Mouse (Mus musculus) liver, embryonic 11.5 days (tissue): Measurements from ENCODE around the gene Nfs1. TPM values are rescaled to one million over a fixed set of nuclear protein-coding genes. Genes with fewer than 3 reads are reported as not detected.
"Not testable (repeated sequence)": the region's sequence is repeated elsewhere in the genome, so short reads cannot be mapped to it uniquely, and the experiment has no call there.

ENCODE experiments used
- ATAC-seq: fragments of 200-750 bp; cut with Nextera tagmentation; replicated peaks from 2 replicates; pipeline ENCODE4 v1.8.0; 2017; ENCODE audit warnings: moderate number of reproducible peaks, mild to moderate bottlenecking, moderate TSS enrichment, moderate library complexity; ENCODE audit not compliant: low FRiP score
- DNase-seq: peaks from one replicate; pipeline ENCODE4 v3.0.0-alpha.2; 2017; ENCODE audit warnings: low spot score
- H3K27ac ChIP-seq: fragments of 300-500 bp; sonication (generic); 2 replicates; pipeline ENCODE4 v1.5.1; 2014; ENCODE audit warnings: mild to moderate bottlenecking, low read depth, low read length, control low read depth
- H3K27me3 ChIP-seq: fragments of 300-500 bp; sonication (generic); replicated peaks from 2 replicates; pipeline ENCODE4 v1.6.1; 2014; ENCODE audit warnings: low read length, mixed read lengths; ENCODE audit not compliant: control insufficient read depth, insufficient read depth
- H3K36me3 ChIP-seq: fragments of 300-500 bp; sonication (generic); 2 replicates; pipeline ENCODE4 v1.6.1; 2014; ENCODE audit warnings: mild to moderate bottlenecking, low read length, moderate library complexity, mixed read lengths; ENCODE audit not compliant: control insufficient read depth, insufficient read depth
- H3K4me1 ChIP-seq: fragments of 300-500 bp; sonication (generic); replicated peaks from 2 replicates; pipeline ENCODE4 v1.6.1; 2014; ENCODE audit warnings: low read length, mixed read lengths; ENCODE audit not compliant: control insufficient read depth, insufficient read depth
- H3K4me2 ChIP-seq: fragments of 300-500 bp; sonication (generic); 2 replicates; pipeline ENCODE4 v1.6.1; 2014; ENCODE audit warnings: mild to moderate bottlenecking, control low read depth, moderate library complexity
- H3K4me3 ChIP-seq: fragments of 300-500 bp; sonication (generic); 2 replicates; pipeline ENCODE4 v1.5.1; 2014; ENCODE audit warnings: low read depth, low read length, control low read depth
- H3K9ac ChIP-seq: fragments of 300-500 bp; sonication (generic); 2 replicates; pipeline ENCODE4 v1.6.1; 2014; ENCODE audit warnings: low read depth, low read length, control low read depth
- H3K9me3 ChIP-seq: fragments of 300-500 bp; sonication (generic); 2 replicates; pipeline ENCODE4 v1.6.1; 2016; ENCODE audit warnings: low read length, inconsistent platforms, mixed read lengths; ENCODE audit not compliant: control insufficient read depth
- WGBS: fragments of 180-500 bp; shearing (Covaris S2); extraction: QIAGEN DNeasy Blood & Tissue Kit; methylation state at CpG from one replicate; pipeline ENCODE4 v1.1.7; 2014; 5-methylcytosine and 5-hydroxymethylcytosine counted together
- polyA plus RNA-seq: library from polyadenylated mRNA; unstranded; fragments of >200 nt; fragmentation: Nextera tagmentation; extraction: Ambion mirVana; gene quantifications from 2 replicates; pipeline ENCODE4 v1.2.1, GENCODE M21; 2014

The Nfs1 gene
- polyA plus RNA-seq, 1 experiment from 2014 or later = 87.5 TPM

DNA sequence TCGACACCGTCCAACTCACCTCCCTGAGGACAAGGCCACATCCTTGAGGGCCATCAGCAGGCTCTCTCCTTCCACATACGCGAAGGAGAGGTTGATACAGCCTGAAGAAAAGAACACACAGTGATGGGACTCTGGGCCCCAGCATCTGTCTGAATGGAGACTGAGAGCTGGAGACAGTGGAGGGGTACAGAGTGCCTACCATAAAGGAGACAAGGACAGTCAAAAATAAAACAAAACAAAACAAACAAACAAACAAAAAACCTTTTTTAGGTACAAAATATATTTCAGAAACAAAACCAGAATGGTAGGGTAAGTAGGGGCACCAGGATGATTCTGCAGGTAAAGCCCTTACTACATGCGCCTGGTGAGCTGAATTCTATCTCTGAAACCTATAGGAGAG, 17.0 kb downstream of the Nfs1 start, which contains the start of gene Gm28036:
TSS of gene Gm28036 (minus strand) at position 101 of the 400 bp plus-strand sequence.
- Histone ChIP-seq H3K4me2 (no peak within 1 kb of the TSS), H3K4me1 (no peaks in the 10 kb centered on the region), H3K36me3 (peaks cover 20% of the 10 kb centered on the region), H3K4me3 (no peak within 1 kb of the TSS), H3K27me3 (no peaks in the 10 kb centered on the region), H3K9ac (no peak within 1 kb of the TSS), H3K9me3 (no peaks in the 10 kb centered on the region), H3K27ac (no peak within 1 kb of the TSS)
- 92% methylated on average over 5 of the region's 5 CpGs for WGBS
- no peak for ATAC-seq
- DNase-seq = no peak

DNA sequence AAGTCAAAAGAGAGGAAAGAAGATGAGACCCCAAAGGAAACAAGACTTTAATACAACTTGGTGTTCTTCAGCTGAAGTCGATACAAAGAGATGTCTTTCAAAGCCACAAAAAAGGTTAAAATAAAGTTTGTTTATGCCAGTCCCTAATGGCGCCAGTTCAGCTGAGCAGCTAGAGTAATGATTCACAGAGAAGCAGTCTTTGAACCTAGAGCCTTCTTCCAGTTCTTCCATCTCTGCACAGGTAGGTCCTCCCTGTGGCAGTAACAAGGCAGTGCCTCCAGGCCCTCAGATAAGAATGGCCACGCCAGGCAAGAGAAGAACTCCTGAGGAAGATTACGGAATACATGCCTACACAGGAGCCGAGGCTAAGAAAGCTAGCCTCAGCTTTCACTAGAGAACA, 20.3 kb downstream of the Nfs1 start:
- Histone ChIP-seq H3K4me3 (no peak overlapping the region), H3K4me2 (no peak overlapping the region), H3K9ac (no peak overlapping the region), H3K36me3 (peaks cover 15% of the 10 kb centered on the region; the same call in 1 of the 2 replicates), H3K4me1 (no peaks in the 10 kb centered on the region), H3K9me3 (no peaks in the 10 kb centered on the region), H3K27ac (no peak overlapping the region), H3K27me3 (no peaks in the 10 kb centered on the region)
- ATAC-seq (no peak), DNase-seq (no peak)
- 91% methylated on average over 5 of the region's 5 CpGs for WGBS

DNA sequence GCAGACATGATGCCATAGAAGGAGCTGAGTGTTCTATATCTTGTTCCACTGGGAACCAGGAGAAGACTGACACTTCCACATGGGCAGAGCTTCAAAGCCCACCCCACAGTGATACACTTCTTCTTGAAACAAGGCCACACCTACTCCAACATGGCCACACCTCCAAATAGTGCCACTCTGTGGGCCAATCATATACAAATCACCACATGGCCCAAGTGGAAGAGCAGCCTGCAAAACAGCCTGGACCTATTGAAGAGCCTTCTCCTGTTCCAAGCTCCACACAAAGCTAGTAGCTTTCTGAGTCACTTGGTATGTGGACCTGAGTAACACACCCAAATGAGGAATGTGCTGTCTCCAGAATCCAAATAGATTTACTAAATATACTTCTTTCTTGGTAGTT, 24.4 kb downstream of the Nfs1 start:
- no peaks in the 10 kb centered on the region for H3K27me3 ChIP-seq
- DNase-seq = no peak
- H3K4me3 ChIP-seq = no peak overlapping the region
- H3K4me1 ChIP-seq = no peaks in the 10 kb centered on the region
- peaks cover 6% of the 10 kb centered on the region; the same call in 1 of the 2 replicates for H3K36me3 ChIP-seq
- H3K9me3 ChIP-seq = no peaks in the 10 kb centered on the region
- H3K9ac ChIP-seq = no peak overlapping the region
- no peak for ATAC-seq
- no peak overlapping the region for H3K27ac ChIP-seq
- no peak overlapping the region for H3K4me2 ChIP-seq

DNA sequence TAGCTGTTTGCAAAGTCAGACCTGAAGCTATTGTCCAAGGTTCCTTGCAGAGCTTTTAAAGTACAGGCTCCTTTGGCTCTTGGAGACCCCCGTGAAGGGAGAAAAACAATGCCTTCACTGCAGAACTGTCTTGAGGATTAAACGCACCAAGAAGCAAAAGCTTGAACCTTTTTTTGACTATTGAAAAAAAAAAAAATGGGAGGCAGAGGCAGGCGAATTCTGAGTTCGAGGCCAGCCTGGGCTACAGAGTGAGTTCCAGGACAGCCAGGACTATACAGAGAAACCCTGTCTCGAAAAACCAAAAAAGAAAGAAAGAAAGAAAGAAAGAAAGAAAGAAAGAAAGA, 31.9 kb downstream of the Nfs1 start:
- H3K9me3 ChIP-seq, DNase-seq, H3K27me3 ChIP-seq, H3K36me3 ChIP-seq, ATAC-seq: not testable (repeated sequence)
- Histone ChIP-seq H3K4me3 (peak overlapping the region; percentile 88), H3K4me1 (peaks cover 15% of the 10 kb centered on the region), H3K4me2 (peak overlapping the region; percentile 86), H3K27ac (peak overlapping the region; percentile 87), H3K9ac (peak overlapping the region; percentile 86)
- 19% methylated on average over 5 of the region's 5 CpGs for WGBS

DNA sequence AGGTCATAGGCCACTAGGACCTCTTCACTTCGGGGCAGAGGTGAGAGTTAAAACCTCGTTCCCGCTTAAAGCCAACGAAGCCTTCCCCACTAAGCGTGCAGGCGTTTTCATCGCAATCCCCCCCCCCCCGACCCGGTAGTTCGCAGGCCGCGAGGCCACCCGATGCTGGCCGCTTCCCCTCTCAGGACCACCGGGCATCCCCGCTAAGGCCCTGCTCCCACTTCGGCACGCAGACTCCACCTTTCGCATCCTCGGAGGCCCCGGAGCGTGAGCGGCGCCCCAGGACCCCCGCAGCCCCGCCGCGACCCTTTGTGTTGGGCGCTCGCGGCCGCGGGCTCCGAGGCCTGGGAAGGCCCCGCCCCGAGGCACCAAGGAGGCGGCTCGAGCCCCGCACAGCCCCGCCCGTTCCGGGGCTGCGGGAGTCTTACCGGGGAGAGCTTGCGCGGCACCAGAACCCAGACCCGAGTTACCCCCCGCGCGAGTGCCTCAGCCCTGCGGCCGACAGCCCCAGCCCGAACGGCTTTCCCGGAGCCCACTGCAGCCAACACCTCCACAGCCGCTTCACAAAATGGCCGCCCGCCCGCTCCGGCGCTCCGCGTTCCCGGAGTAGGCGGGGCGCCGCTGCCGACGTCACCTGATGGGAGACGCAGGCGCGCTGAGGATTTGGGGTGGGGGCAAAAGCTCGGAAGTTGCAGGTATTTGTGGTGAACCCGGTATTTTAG, 32.5 kb downstream of the Nfs1 start, which contains the start of the genes Cpne1 and Rbm12:
TSS of gene Cpne1 (minus strand) at position 608 of the 722 bp plus-strand sequence.
TSS of gene Rbm12 (minus strand) at position 621 of the 722 bp plus-strand sequence.
- Histone ChIP-seq H3K27me3 (no peaks in the 10 kb centered on the region), H3K9ac (peak within 1 kb of the TSS; percentile 86), H3K4me3 (peak within 1 kb of the TSS; percentile 88), H3K27ac (peak within 1 kb of the TSS; percentile 87), H3K36me3 (no peaks in the 10 kb centered on the region), H3K4me2 (peak within 1 kb of the TSS; percentile 86), H3K4me1 (peaks cover 15% of the 10 kb centered on the region), H3K9me3 (no peaks in the 10 kb centered on the region)
- peak; percentile 96 for DNase-seq
- peak; percentile 90 for ATAC-seq
- under 1% methylated on average over 74 of the region's 74 CpGs for WGBS

DNA sequence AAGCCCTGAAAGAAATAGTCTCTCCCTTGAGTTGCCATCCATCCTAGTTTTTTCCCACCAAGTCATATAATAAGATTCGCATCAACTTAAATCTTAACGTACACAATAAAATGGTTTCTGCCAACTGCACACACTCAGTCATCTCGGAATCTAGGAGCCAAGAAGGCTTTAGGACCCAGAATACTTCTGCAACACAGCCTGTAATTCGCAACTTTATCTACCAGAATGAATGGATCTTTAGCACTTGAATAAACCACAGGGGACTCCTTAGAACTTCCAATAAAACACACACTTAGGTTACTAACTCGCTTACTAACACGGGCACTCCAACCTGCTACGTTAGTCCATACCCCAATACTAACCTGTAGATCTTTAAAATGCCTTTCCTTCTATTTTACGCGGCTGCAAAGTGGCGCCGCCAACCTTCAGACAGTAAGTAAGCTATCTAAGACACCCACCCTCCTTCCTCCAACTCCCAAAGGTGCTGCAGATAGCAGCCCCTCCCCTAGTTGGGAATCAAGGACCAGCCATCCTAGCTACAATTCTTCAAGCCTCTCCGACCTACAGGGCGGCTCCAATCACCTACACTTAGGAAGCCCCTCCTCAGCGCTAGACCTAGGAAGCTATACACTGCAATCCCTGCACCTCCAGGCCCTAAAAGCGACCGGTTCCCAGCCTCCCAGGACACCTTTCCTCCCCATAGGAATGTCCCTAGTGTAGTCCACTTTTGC, 33.2 kb downstream of the Nfs1 start:
- no peaks in the 10 kb centered on the region for H3K9me3 ChIP-seq
- no peak for DNase-seq
- no peaks in the 10 kb centered on the region for H3K27me3 ChIP-seq
- H3K4me3 ChIP-seq = peak overlapping the region; percentile 88
- H3K4me2 ChIP-seq = peak overlapping the region; percentile 86
- H3K4me1 ChIP-seq = peaks cover 15% of the 10 kb centered on the region
- peaks cover 2% of the 10 kb centered on the region; the same call in 1 of the 2 replicates for H3K36me3 ChIP-seq
- under 1% methylated on average over 16 of the region's 16 CpGs for whole genome bisulfite sequencing
- peak overlapping the region; percentile 86 for H3K9ac ChIP-seq
- peak; percentile 74 for ATAC-seq
- peak overlapping the region; percentile 87 for H3K27ac ChIP-seq

DNA sequence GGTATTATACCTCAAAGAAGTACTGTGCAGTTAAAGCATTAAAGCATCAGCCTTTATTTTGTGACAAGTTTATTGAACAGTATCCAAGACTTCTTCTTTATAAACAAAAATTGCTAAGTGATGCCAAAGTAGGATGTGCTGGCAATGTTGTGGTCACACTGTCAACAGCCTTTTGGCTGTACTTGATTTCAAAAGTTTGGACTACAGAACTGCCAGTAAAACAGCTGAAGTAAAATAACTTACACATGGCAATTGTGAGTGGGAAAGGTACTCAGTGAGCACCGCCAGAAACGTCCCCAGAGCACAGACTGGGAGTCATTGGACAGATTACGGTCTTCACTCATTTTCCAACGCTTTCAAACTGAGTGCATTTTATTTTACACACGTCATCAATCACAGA, 52.1 kb downstream of the Nfs1 start:
- DNase-seq (no peak), ATAC-seq (no peak)
- Histone ChIP-seq H3K9ac (no peak overlapping the region), H3K4me2 (no peak overlapping the region), H3K27ac (no peak overlapping the region), H3K9me3 (no peaks in the 10 kb centered on the region), H3K4me3 (no peak overlapping the region), H3K36me3 (peaks cover 14% of the 10 kb centered on the region), H3K4me1 (no peaks in the 10 kb centered on the region), H3K27me3 (no peaks in the 10 kb centered on the region)
- whole genome bisulfite sequencing = 85% methylated on average over 5 of the region's 5 CpGs

DNA sequence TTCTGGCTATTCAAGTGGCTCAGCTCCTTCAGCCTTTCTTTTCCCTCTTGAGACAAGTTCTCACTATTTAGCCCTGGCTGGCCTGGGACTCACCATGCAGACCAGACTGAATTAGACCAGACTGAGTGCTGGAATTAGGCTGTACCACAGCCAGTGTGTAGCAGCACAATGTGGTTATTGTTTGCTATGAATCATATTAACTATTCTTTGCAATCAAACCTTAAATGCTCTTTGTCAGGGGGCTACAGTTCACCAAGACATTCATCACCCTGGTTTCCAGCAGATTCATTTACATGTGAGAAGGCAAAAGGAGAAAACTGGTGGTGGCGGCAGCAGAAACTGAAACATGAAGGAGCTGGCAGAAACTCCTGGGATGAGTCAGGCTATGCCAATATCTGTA, 54.2 kb downstream of the Nfs1 start:
- DNase-seq (no peak), ATAC-seq (no peak)
- Histone ChIP-seq H3K9me3 (no peaks in the 10 kb centered on the region), H3K27ac (no peak overlapping the region), H3K4me1 (no peaks in the 10 kb centered on the region), H3K27me3 (no peaks in the 10 kb centered on the region), H3K4me2 (no peak overlapping the region), H3K36me3 (peaks cover 6% of the 10 kb centered on the region; the same call in 1 of the 2 replicates), H3K9ac (no peak overlapping the region), H3K4me3 (no peak overlapping the region)
- WGBS = 90% methylated on average over 1 of the region's 1 CpGs
